Mouse (Mus musculus): ENCODE data around the gene Tomm20. TPM values are rescaled to one million over a fixed set of nuclear protein-coding genes. Genes with fewer than 3 reads are reported as not detected.
"Not testable (repeated sequence)": the region's sequence is repeated elsewhere in the genome, so short reads cannot be mapped to it uniquely, and the experiment has no call there.

The Tomm20 gene
- polyA plus RNA-seq, 1 experiment from 2014 or later: 222 TPM

DNA sequence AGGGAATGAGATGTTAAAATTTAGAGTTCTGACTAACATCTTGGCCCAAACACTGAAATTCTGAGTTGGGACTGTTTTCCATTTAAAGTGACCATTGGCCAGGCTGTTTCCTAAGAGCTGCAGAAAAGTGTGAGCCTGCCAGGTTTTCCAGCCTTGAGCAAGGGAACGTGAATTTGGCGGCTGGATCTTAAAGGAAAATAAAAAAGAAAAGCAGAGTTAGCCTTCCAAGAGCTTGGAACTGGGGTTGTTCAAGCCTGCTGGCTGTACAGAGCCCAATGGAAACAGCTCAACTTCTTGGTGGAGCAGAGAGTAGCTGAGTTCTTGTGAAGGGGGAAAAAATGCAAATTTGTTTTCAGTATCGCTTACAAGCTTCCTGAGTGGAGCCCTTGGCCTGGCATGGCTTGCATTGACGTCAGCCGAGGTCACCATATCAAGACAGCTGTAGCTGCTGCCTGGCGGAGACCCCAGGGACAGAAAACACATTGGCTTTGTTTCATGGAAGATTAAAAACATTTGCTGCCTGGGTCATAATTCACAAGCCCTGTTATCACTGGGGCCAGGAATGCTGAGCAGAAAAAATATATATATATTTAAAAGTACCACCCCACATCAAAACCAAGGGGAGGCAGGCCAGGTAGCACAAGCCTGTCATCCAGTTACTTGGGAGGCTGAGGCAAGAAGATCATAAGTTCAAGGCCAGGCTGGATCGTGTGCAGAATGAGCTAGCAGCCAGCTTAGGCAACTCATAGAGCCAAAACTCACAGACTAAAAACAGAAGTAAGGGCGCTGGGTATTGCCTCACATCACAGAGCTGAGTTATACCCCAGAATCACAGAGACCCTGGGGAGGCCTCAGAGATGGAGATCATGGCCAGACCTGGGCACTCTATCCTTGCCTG lies 58.7 kb downstream of the Tomm20 start:
- Histone ChIP-seq H3K36me3 (ENCODE audit: control insufficient read depth, insufficient read depth, low read length) (no peaks in the 10 kb centered on the region), H3K4me1 (ENCODE audit: control insufficient read depth, insufficient read depth, low read length) (peaks cover 7% of the 10 kb centered on the region; the same call in 1 of the 2 replicates), H3K27ac (ENCODE audit: low read depth, low read length) (peak overlapping the region; percentile 39; the same call in 1 of the 2 replicates), H3K27me3 (ENCODE audit: control insufficient read depth, insufficient read depth, low read length) (no peaks in the 10 kb centered on the region), H3K9me3 (ENCODE audit: control insufficient read depth, low read length) (no peaks in the 10 kb centered on the region), H3K9ac (replicated peaks; ENCODE audit: low read depth, low read length) (no peak overlapping the region), H3K4me2 (ENCODE audit: low read depth, low read length) (no peak overlapping the region), H3K4me3 (ENCODE audit: low read depth, low read length) (no peak overlapping the region)
- no peak for ATAC-seq (ENCODE audit: low read depth)
- WGBS: 52% methylated on average over 8 of the region's 8 CpGs

DNA sequence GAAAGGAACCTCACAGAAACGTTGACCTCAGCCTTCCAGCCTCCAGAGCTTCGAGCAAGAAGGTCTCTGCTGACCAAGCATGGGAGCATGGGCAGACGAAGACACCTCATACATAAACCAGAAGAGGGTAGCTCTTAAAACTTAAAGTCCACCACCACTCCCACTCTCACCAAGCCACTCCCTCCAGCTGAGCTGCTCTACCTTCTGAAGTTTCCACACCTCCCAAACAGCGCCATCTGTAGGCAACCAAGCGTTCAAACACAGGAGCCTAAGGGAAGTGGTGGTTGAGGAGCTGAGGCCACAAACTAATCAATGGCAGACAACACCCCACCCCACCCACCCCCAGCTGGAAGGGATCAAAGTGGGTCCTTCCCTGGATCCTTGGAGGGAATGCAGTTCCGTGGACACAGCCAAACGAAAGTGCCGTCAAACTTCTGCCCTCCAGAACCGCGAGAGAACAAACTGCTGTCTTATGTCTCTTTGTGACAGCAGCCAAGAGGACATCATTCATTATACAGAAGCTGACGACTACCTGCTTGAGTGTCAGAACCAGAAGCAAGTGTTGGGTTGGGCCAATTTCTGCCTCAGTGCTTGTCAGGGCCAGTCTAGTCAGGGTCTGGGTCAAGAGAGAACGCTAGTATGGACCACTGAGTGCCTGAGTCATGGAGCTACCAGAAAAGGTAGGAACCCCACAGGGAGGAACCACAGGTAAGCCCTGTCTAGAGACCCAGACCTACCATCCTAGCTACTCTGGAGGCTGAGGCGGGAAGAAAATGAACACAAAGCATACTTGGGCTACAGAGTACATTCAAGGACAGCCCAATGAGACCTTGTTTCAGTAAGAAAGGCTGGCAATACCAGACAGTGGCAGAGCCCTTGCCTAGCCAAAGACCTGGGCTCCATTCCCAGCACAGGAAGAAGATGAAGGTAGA lies 59.8 kb downstream of the Tomm20 start:
- Histone ChIP-seq H3K9ac (replicated peaks; ENCODE audit: low read depth, low read length) (no peak overlapping the region), H3K36me3 (ENCODE audit: control insufficient read depth, insufficient read depth, low read length) (no peaks in the 10 kb centered on the region), H3K4me1 (ENCODE audit: control insufficient read depth, insufficient read depth, low read length) (peaks cover 7% of the 10 kb centered on the region; the same call in 1 of the 2 replicates), H3K4me2 (ENCODE audit: low read depth, low read length) (no peak overlapping the region), H3K27me3 (ENCODE audit: control insufficient read depth, insufficient read depth, low read length) (no peaks in the 10 kb centered on the region), H3K27ac (ENCODE audit: low read depth, low read length) (no peak overlapping the region), H3K4me3 (ENCODE audit: low read depth, low read length) (no peak overlapping the region), H3K9me3 (ENCODE audit: control insufficient read depth, low read length) (no peaks in the 10 kb centered on the region)
- ATAC-seq (ENCODE audit: low read depth): no peak
- 77% methylated on average over 13 of the region's 13 CpGs for WGBS

DNA sequence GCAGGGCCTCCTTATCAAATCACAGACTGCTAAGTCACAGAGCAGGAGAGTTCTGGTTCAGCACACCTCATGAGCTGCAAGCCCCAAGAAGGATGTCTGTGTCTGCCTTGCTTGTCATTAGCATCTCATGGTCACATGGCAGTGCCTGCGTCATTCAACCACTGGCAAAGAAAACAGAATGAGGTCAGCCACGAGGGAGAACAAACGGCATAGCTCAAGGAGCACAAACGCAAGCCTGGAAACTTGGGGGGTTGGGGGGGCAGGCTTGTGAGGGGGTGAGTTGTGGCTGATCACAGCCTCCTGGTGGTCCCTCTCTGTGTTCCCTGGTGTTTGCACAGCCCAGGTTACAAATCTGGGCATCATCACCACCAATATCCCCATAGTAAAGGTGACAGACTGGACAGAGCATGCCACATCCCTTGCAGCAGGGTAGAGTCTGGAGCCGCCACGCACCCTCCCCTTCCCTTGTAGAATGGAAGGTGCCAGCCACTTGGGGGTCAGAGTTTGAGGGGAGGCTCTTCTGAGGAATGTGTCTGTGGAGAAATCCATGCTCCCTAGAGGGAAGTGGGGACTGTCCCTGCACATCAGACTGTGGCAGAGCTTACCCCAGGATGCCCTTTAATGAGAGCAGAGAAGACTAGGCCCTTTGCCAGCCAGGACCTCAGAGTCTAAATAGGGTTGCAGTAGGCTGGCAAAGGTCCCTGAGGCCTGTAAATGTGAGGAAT lies 61.3 kb downstream of the Tomm20 start:
- H3K4me2 ChIP-seq (ENCODE audit: low read depth, low read length): no peak overlapping the region
- no peaks in the 10 kb centered on the region for H3K36me3 ChIP-seq (ENCODE audit: control insufficient read depth, insufficient read depth, low read length)
- H3K9me3 ChIP-seq (ENCODE audit: control insufficient read depth, low read length): no peaks in the 10 kb centered on the region
- 35% methylated on average over 6 of the region's 6 CpGs for WGBS
- H3K4me1 ChIP-seq (ENCODE audit: control insufficient read depth, insufficient read depth, low read length): peaks cover 7% of the 10 kb centered on the region; the same call in 1 of the 2 replicates
- no peaks in the 10 kb centered on the region for H3K27me3 ChIP-seq (ENCODE audit: control insufficient read depth, insufficient read depth, low read length)
- ATAC-seq (ENCODE audit: low read depth): peak; percentile 58; the same call in 1 of the 2 replicates
- no peak overlapping the region for H3K4me3 ChIP-seq (ENCODE audit: low read depth, low read length)
- peak overlapping the region; percentile 1; the same call in 1 of the 2 replicates for H3K27ac ChIP-seq (ENCODE audit: low read depth, low read length)
- no peak overlapping the region for H3K9ac ChIP-seq (replicated peaks; ENCODE audit: low read depth, low read length)

DNA sequence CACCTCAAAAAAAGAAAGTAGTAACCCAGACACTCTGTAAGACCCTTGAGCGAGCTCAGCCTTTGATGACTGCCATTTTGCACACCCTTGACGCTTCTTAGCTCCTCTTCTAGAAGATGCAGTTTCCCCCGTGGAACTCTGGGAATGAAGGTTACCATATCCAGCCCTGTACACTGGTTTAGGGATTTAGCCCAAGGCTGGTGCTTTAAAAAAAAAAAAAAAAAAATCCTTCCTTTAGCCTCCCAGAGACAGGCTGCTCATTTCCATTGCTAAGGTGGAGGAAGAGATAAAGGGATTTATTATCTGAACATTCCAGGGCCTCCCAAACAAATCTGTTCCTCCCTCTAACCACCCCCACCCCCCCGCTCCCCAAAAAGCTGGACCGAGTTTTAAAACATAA lies 61.9 kb downstream of the Tomm20 start:
- H3K27ac ChIP-seq (ENCODE audit: low read depth, low read length): no peak overlapping the region
- H3K36me3 ChIP-seq (ENCODE audit: control insufficient read depth, insufficient read depth, low read length): no peaks in the 10 kb centered on the region
- no peaks in the 10 kb centered on the region for H3K9me3 ChIP-seq (ENCODE audit: control insufficient read depth, low read length)
- H3K27me3 ChIP-seq (ENCODE audit: control insufficient read depth, insufficient read depth, low read length): no peaks in the 10 kb centered on the region
- WGBS: 85% methylated on average over 5 of the region's 5 CpGs
- no peak overlapping the region for H3K4me3 ChIP-seq (ENCODE audit: low read depth, low read length)
- no peak overlapping the region for H3K9ac ChIP-seq (replicated peaks; ENCODE audit: low read depth, low read length)
- no peak overlapping the region for H3K4me2 ChIP-seq (ENCODE audit: low read depth, low read length)
- ATAC-seq (ENCODE audit: low read depth): no peak
- H3K4me1 ChIP-seq (ENCODE audit: control insufficient read depth, insufficient read depth, low read length): peaks cover 7% of the 10 kb centered on the region; the same call in 1 of the 2 replicates

DNA sequence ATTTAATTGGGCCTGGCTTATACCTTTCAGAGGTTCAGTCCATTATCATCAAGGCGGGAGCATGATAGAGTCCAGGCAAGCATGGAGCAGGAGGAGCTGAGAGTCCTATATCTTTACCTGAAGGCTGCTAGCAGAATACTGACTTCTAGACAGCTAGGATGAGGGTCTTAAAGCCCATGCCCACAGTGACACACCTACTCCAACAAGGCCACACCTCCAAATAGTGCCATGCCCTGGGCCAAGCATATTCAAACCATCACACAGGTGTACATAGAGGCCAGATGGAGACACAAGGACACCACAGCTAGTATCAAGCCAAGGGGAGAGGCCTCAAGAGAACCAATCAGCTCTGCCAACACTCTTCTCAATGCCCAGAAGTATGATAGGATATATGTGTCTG lies 63.1 kb downstream of the Tomm20 start:
- not testable (repeated sequence) for H3K4me2 ChIP-seq (ENCODE audit: low read depth, low read length); H3K27me3 ChIP-seq (ENCODE audit: control insufficient read depth, insufficient read depth, low read length); H3K9ac ChIP-seq (replicated peaks; ENCODE audit: low read depth, low read length); H3K4me3 ChIP-seq (ENCODE audit: low read depth, low read length); H3K4me1 ChIP-seq (ENCODE audit: control insufficient read depth, insufficient read depth, low read length); H3K27ac ChIP-seq (ENCODE audit: low read depth, low read length); H3K36me3 ChIP-seq (ENCODE audit: control insufficient read depth, insufficient read depth, low read length); ATAC-seq (ENCODE audit: low read depth); H3K9me3 ChIP-seq (ENCODE audit: control insufficient read depth, low read length)
- WGBS: 92% methylated on average over 1 of the region's 1 CpGs

DNA sequence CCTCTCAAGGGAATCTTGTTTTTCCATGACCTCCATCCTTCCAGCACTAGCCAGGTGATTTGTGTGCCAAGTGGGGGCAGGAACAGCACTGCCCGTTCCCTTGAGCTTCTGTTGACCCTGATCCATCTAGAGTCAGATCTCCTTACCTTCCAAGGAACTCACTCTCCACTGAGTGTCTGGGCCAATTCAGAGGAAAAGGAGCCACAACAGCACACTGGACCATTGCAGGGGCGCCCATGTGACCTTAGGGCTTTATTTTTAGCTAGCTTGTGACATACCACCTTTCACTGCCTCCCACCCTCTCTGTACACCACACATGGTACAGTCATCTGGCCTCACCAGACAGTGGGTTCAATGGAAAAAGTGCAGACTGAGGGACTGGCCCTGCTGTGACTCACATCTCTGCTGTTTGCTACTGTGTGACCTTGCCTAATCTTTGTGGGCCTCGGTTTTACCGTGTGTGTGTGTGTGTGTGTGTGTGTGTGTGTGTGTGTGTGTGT lies 64.0 kb downstream of the Tomm20 start:
- Histone ChIP-seq H3K4me3 (ENCODE audit: low read depth, low read length) (no peak overlapping the region), H3K9ac (replicated peaks; ENCODE audit: low read depth, low read length) (no peak overlapping the region), H3K27ac (ENCODE audit: low read depth, low read length) (no peak overlapping the region), H3K4me2 (ENCODE audit: low read depth, low read length) (no peak overlapping the region), H3K36me3 (ENCODE audit: control insufficient read depth, insufficient read depth, low read length) (no peaks in the 10 kb centered on the region), H3K9me3 (ENCODE audit: control insufficient read depth, low read length) (no peaks in the 10 kb centered on the region), H3K27me3 (ENCODE audit: control insufficient read depth, insufficient read depth, low read length) (no peaks in the 10 kb centered on the region), H3K4me1 (ENCODE audit: control insufficient read depth, insufficient read depth, low read length) (peaks cover 4% of the 10 kb centered on the region; the same call in 1 of the 2 replicates)
- 88% methylated on average over 4 of the region's 4 CpGs for WGBS
- no peak for ATAC-seq (ENCODE audit: low read depth)

Other genes with a start within 250 kb of the Tomm20 start
- 25.4 and 26.4 TPM in 2 replicates for gene Rbm34, start 25.2 kb upstream of the Tomm20 start, polyA plus RNA-seq (2014; fragmentation: Nextera tagmentation; extraction: Ambion mirVana)
- gene Pard3, start 118.0 kb upstream of the Tomm20 start, polyA plus RNA-seq (2014; fragmentation: Nextera tagmentation; extraction: Ambion mirVana): 22.7 and 26.1 TPM in 2 replicates